Comparison of ENCODE assay signal across 27 mouse cellular contexts in genomic region chr7:30639083-30639482, GRCm38 (mm10). TPM values are rescaled to one million over a fixed set of nuclear protein-coding genes. Genes with fewer than 3 reads are reported as not detected.
DNase-seq lines count a peak whose midpoint lies in the region; ATAC-seq and TF ChIP-seq lines count a peak whose summit lies in the region.
"Had no signal": no experiment of that assay in that cellular context is flagged by ENCODE, and none has a peak within 500 bp of the region (broad histone marks: within the 10 kb centered on the region; RNA-seq: fewer than 3 reads in every experiment).

No protein-coding gene starts in this region.

- 0 out of 2 replicates have a peak, but pooled peaks cover 4% of the 10 kb centered on the region for H3K4me1 ChIP-seq in heart, embryonic 11.5 days (ENCODE audit: control insufficient read depth, insufficient read depth, low read length)
- peaks cover 9 to 21% of the 10 kb centered on the region in 2 experiments; a peak in 3 of 4 replicates for H3K4me1 ChIP-seq in ES-E14 (ENCODE audit: control insufficient read depth in 2 of 2, insufficient read depth in 2 of 2, low read length in 2 of 2, poor library complexity in 1 of 2)
- no peaks in the 10 kb centered on the region; the same call in 1 of the 2 replicates for H3K4me1 ChIP-seq in embryonic facial prominence, embryonic 14.5 days (ENCODE audit: control insufficient read depth, insufficient read depth, low read length)

- no peak for DNase-seq in heart, postnatal 25 days (ENCODE audit: low spot score)
- DNase-seq in 416B (ENCODE audit: low read depth) (peak; percentile 50), ES-E14 (ENCODE audit: low read depth, low spot score) (peak; percentile 30)
- DNase-seq in embryonic facial prominence, embryonic 14.5 days (ENCODE audit: low spot score), result no peak
- DNase-seq in thymus, postnatal 25 days, result no peak
- DNase-seq: adrenal gland, adult 8-10 months; cerebellum, adult 8-10 months; gastrocnemius, adult 2 months; heart, postnatal 10 days; kidney, adult 9 months; liver, postnatal 0 days; lung, postnatal 10 days; midbrain, embryonic 14.5 days; thymus, postnatal 36 days had no signal

- peaks cover 18% of the 10 kb centered on the region for H3K36me3 ChIP-seq in heart, embryonic 11.5 days (ENCODE audit: control insufficient read depth, insufficient read depth, low read length)
- peaks cover 18% of the 10 kb centered on the region for H3K36me3 ChIP-seq in ES-E14 (ENCODE audit: control insufficient read depth, insufficient read depth, low read length, poor library complexity, severe bottlenecking)
- peaks cover 43% of the 10 kb centered on the region for H3K36me3 ChIP-seq in embryonic facial prominence, embryonic 14.5 days (ENCODE audit: control insufficient read depth, insufficient read depth, low read length)

- H3K27ac ChIP-seq in heart, embryonic 11.5 days (ENCODE audit: low read depth, low read length), result peak overlapping the region; percentile 1; the same call in 1 of the 2 replicates
- H3K27ac ChIP-seq in ES-E14 (ENCODE audit: insufficient read depth, low read depth, low read length, poor library complexity, severe bottlenecking), result no peak overlapping the region
- H3K27ac ChIP-seq in embryonic facial prominence, embryonic 14.5 days (replicated peaks; ENCODE audit: low read depth, low read length), result no peak overlapping the region
- H3K27ac ChIP-seq: gastrocnemius, adult 2 months; hindbrain, embryonic 15.5 days; intestine, embryonic 15.5 days; limb, embryonic 15.5 days had no signal

- H3K27me3 ChIP-seq in heart, embryonic 11.5 days (ENCODE audit: control insufficient read depth, insufficient read depth, low read length), result peaks cover 18% of the 10 kb centered on the region
- peaks cover 28% of the 10 kb centered on the region for H3K27me3 ChIP-seq in embryonic facial prominence, embryonic 14.5 days (replicated peaks; ENCODE audit: control insufficient read depth, insufficient read depth, low read length)

- H3K9me3 ChIP-seq in heart, embryonic 11.5 days (replicated peaks; ENCODE audit: control insufficient read depth, low read length), result no peaks in the 10 kb centered on the region
- no peaks in the 10 kb centered on the region for H3K9me3 ChIP-seq in ES-E14 (ENCODE audit: control insufficient read depth, insufficient read depth, low read depth, low read length)
- no peaks in the 10 kb centered on the region for H3K9me3 ChIP-seq in embryonic facial prominence, embryonic 14.5 days (ENCODE audit: control insufficient read depth, low read length)
- H3K9me3 ChIP-seq: hindbrain, embryonic 15.5 days; intestine, embryonic 15.5 days; limb, embryonic 15.5 days; megakaryocyte, embryonic 14.5 days had no signal

- ATAC-seq in heart, embryonic 11.5 days (replicated peaks; ENCODE audit: insufficient number of reproducible peaks, low FRiP score, low TSS enrichment), result no peak
- no peak for ATAC-seq in embryonic facial prominence, embryonic 14.5 days (ENCODE audit: low read depth)
- ATAC-seq in megakaryocyte, adult 5-6 weeks (ENCODE audit: poor library complexity, severe bottlenecking), result no peak
- ATAC-seq: intestine, embryonic 15.5 days; liver, postnatal 0 days had no signal

- H3K4me2 ChIP-seq in heart, embryonic 11.5 days, result no peak overlapping the region
- H3K4me2 ChIP-seq in embryonic facial prominence, embryonic 14.5 days (ENCODE audit: low read depth, low read length), result no peak overlapping the region
- H3K4me2 ChIP-seq: hindbrain, embryonic 15.5 days; intestine, embryonic 15.5 days; limb, embryonic 15.5 days had no signal

- no peak overlapping the region for H3K9ac ChIP-seq in heart, embryonic 11.5 days (ENCODE audit: low read depth, low read length)
- no peak overlapping the region for H3K9ac ChIP-seq in ES-E14 (ENCODE audit: insufficient read depth, low read depth, low read length, poor library complexity, severe bottlenecking)
- H3K9ac ChIP-seq in embryonic facial prominence, embryonic 14.5 days (ENCODE audit: low read depth, low read length), result 0 out of 2 replicates have a peak overlapping the region, but pooled peaks have one; percentile 19
- H3K9ac ChIP-seq: hindbrain, embryonic 15.5 days; intestine, embryonic 15.5 days; limb, embryonic 15.5 days; liver, postnatal 0 days had no signal

- in situ Hi-C loops in ES-E14 (cut with MboI; ENCODE audit: low sequenced_read_pairs in 2 of 2, unreplicated experiment in 2 of 2), result no loop called here

- intact Hi-C loops in heart, postnatal 25 days (cut with DNase I), result no loop called here

- 9% methylated on average over 4 of the region's 4 CpGs for WGBS in heart, embryonic 11.5 days (ENCODE audit: insufficient replicate concordance)
- WGBS in embryonic facial prominence, embryonic 14.5 days, result 16% methylated on average over 4 of the region's 4 CpGs

- H3K4me3 ChIP-seq in heart, embryonic 11.5 days (ENCODE audit: low read depth, low read length), result no peak overlapping the region
- no peak overlapping the region for H3K4me3 ChIP-seq in ES-E14 (ENCODE audit: insufficient read depth in 1 of 2, low read depth in 1 of 2, low read length in 2 of 2, poor library complexity in 1 of 2, severe bottlenecking in 1 of 2)
- no peak overlapping the region for H3K4me3 ChIP-seq in embryonic facial prominence, embryonic 14.5 days (ENCODE audit: low read depth, low read length)
- H3K4me3 ChIP-seq: gastrocnemius, adult 2 months; hindbrain, embryonic 15.5 days; intestine, embryonic 15.5 days; limb, embryonic 15.5 days; megakaryocyte, embryonic 14.5 days; myocyte had no signal

TF ChIP-seq in ES-E14, 5 proteins besides CTCF, POLR2A, EP300 and RAD21:
- no peak for TF ChIP-seq HCFC1 (IDR thresholded peaks at IDR 0.05; ENCODE audit: borderline replicate concordance, insufficient read depth, low read length)
- TF ChIP-seq MAFK (IDR thresholded peaks at IDR 0.05; ENCODE audit: insufficient read depth, low read depth, low read length), result no peak

RNA-seq across cellular contexts. Expression of gene Etv2, which starts 3.4 kb away (rescaled TPM):
- polyA plus RNA-seq in heart, embryonic 11.5 days (2014; fragmentation: Nextera tagmentation; extraction: Ambion mirVana), result 2.6 and 3.6 TPM in 2 replicates
- not detected for total RNA-seq in heart, postnatal 25 days (2021)
- 1.5 and 2.1 TPM in 2 replicates for total RNA-seq in ES-E14 (2012; rRNA removed)
- not detected in 2 replicates for polyA plus RNA-seq in embryonic facial prominence, embryonic 14.5 days (2014; fragmentation: Nextera tagmentation; extraction: Ambion mirVana)
- total RNA-seq in megakaryocyte, adult 5-6 weeks (2015), result not detected in 2 replicates
- total RNA-seq in megakaryocyte, adult 5-6 weeks (2017), result 0.59 TPM in 1 of 2 replicates, not detected in the other
- total RNA-seq: adrenal gland, adult 8-10 months; gastrocnemius, adult 2 months; heart, postnatal 10 days; layer of hippocampus, postnatal 25 days; left cerebral cortex, postnatal 10 days had no signal
- polyA plus RNA-seq: cortical plate, adult 2 months; forebrain, embryonic 11.5 days; gonadal fat pad, adult 2 months; hindbrain, embryonic 15.5 days; intestine, embryonic 15.5 days; limb, embryonic 15.5 days; liver, postnatal 0 days; midbrain, embryonic 14.5 days; myocyte; neural tube, embryonic 14.5 days had no signal

RNA-seq across cellular contexts. Expression of gene Rbm42, which starts 11.0 kb away (rescaled TPM):
- 76.7 and 82.8 TPM in 2 replicates for polyA plus RNA-seq in heart, embryonic 11.5 days (2014; fragmentation: Nextera tagmentation; extraction: Ambion mirVana)
- total RNA-seq in heart, postnatal 25 days (2021), result 10 to 100 TPM; 49.9 to 53.9 TPM
- 66.5 and 86.0 TPM in 2 replicates for total RNA-seq in ES-E14 (2012; rRNA removed)
- 93.1 and 106 TPM in 2 replicates for polyA plus RNA-seq in embryonic facial prominence, embryonic 14.5 days (2014; fragmentation: Nextera tagmentation; extraction: Ambion mirVana)
- 50.2 and 50.4 TPM in 2 replicates for total RNA-seq in megakaryocyte, adult 5-6 weeks (2015)
- total RNA-seq in megakaryocyte, adult 5-6 weeks (2017), result 41.3 and 46.6 TPM in 2 replicates

RNA-seq across cellular contexts. Expression of gene Cox6b1, which starts 13.1 kb away (rescaled TPM):
- 1,669 and 1,746 TPM in 2 replicates for polyA plus RNA-seq in heart, embryonic 11.5 days (2014; fragmentation: Nextera tagmentation; extraction: Ambion mirVana)
- 1,000 to 10,000 TPM; 4,579 to 4,828 TPM for total RNA-seq in heart, postnatal 25 days (2021)
- total RNA-seq in ES-E14 (2012; rRNA removed), result 478 and 576 TPM in 2 replicates
- 860 and 1,015 TPM in 2 replicates for polyA plus RNA-seq in embryonic facial prominence, embryonic 14.5 days (2014; fragmentation: Nextera tagmentation; extraction: Ambion mirVana)
- total RNA-seq in megakaryocyte, adult 5-6 weeks (2015), result 305 and 323 TPM in 2 replicates
- 441 and 447 TPM in 2 replicates for total RNA-seq in megakaryocyte, adult 5-6 weeks (2017)

RNA-seq across cellular contexts. Expression of gene Haus5, which starts 25.7 kb away (rescaled TPM):
- polyA plus RNA-seq in heart, embryonic 11.5 days (2014; fragmentation: Nextera tagmentation; extraction: Ambion mirVana), result 35.0 and 37.6 TPM in 2 replicates
- total RNA-seq in heart, postnatal 25 days (2021), result 1 to 10 TPM; 4.3 TPM
- total RNA-seq in ES-E14 (2012; rRNA removed), result 25.1 and 41.4 TPM in 2 replicates
- 30.7 and 35.0 TPM in 2 replicates for polyA plus RNA-seq in embryonic facial prominence, embryonic 14.5 days (2014; fragmentation: Nextera tagmentation; extraction: Ambion mirVana)
- total RNA-seq in megakaryocyte, adult 5-6 weeks (2015), result 22.4 and 22.9 TPM in 2 replicates
- total RNA-seq in megakaryocyte, adult 5-6 weeks (2017), result 17.0 and 18.7 TPM in 2 replicates

RNA-seq across cellular contexts. Expression of gene Upk1a, which starts 26.4 kb away (rescaled TPM):
- polyA plus RNA-seq in heart, embryonic 11.5 days (2014; fragmentation: Nextera tagmentation; extraction: Ambion mirVana), result 0.31 and 0.47 TPM in 2 replicates
- total RNA-seq in heart, postnatal 25 days (2021), result under 1 TPM in 1 of 2 experiments, not detected in 1; 0.52 TPM
- 1.8 and 2.5 TPM in 2 replicates for total RNA-seq in ES-E14 (2012; rRNA removed)
- polyA plus RNA-seq in embryonic facial prominence, embryonic 14.5 days (2014; fragmentation: Nextera tagmentation; extraction: Ambion mirVana), result 0.39 and 0.47 TPM in 2 replicates
- total RNA-seq in megakaryocyte, adult 5-6 weeks (2015), result 0.60 TPM in 1 of 2 replicates, not detected in the other
- total RNA-seq in megakaryocyte, adult 5-6 weeks (2017), result not detected in 2 replicates

Comparison
In these comparisons a context has a peak if more than half of its experiments do, and no peak if none do; other contexts are left out.
1. DNase-seq: peak in 416B (single experiment) and ES-E14 (single experiment); none in heart, postnatal 25 days (single experiment), embryonic facial prominence, embryonic 14.5 days (single experiment) and thymus, postnatal 25 days (single experiment).